Mouse (Mus musculus) hindbrain, embryonic 12.5 days (tissue): ENCODE data around the gene Smap2. TPM values are rescaled to one million over a fixed set of nuclear protein-coding genes. Genes with fewer than 3 reads are reported as not detected.
"Not testable (repeated sequence)": the region's sequence is repeated elsewhere in the genome, so short reads cannot be mapped to it uniquely, and the experiment has no call there.

Experiments
- ATAC-seq: fragments of 200-750 bp; cut with Nextera tagmentation; 2 replicates; pipeline ENCODE4 v1.8.0; 2017; ENCODE audit warnings: moderate TSS enrichment; ENCODE audit not compliant: low FRiP score
- H3K27ac ChIP-seq: fragments of 300-500 bp; sonication (generic); 2 replicates; pipeline ENCODE4 v1.5.1; 2016; ENCODE audit warnings: mild to moderate bottlenecking
- H3K27me3 ChIP-seq: fragments of 300-500 bp; sonication (generic); 2 replicates; pipeline ENCODE4 v1.6.1; 2016; ENCODE audit warnings: mild to moderate bottlenecking
- H3K36me3 ChIP-seq: fragments of 300-500 bp; sonication (generic); 2 replicates; pipeline ENCODE4 v1.6.1; 2016; ENCODE audit warnings: mild to moderate bottlenecking
- H3K4me1 ChIP-seq: fragments of 300-500 bp; sonication (generic); 2 replicates; pipeline ENCODE4 v1.6.1; 2016
- H3K4me2 ChIP-seq: fragments of 300-500 bp; sonication (generic); replicated peaks from 2 replicates; pipeline ENCODE4 v1.6.1; 2016; ENCODE audit warnings: mild to moderate bottlenecking
- H3K4me3 ChIP-seq: fragments of 300-500 bp; sonication (generic); 2 replicates; pipeline ENCODE4 v1.5.1; 2016; ENCODE audit warnings: mild to moderate bottlenecking
- H3K9ac ChIP-seq: fragments of 300-500 bp; sonication (generic); 2 replicates; pipeline ENCODE4 v1.6.1; 2016; ENCODE audit warnings: mild to moderate bottlenecking, moderate library complexity
- H3K9me3 ChIP-seq: fragments of 300-500 bp; sonication (generic); replicated peaks from 2 replicates; pipeline ENCODE4 v1.6.1; 2016; ENCODE audit warnings: mild to moderate bottlenecking
- WGBS: fragments of 180-500 bp; shearing (Covaris S2); methylation state at CpG from one replicate; pipeline ENCODE4 v1.1.7; 2016; 5-methylcytosine and 5-hydroxymethylcytosine counted together
- polyA plus RNA-seq: library from polyadenylated mRNA; unstranded; fragments of >200 nt; fragmentation: Nextera tagmentation; extraction: Ambion mirVana; gene quantifications from 2 replicates; pipeline ENCODE4 v1.2.1, GENCODE M21; 2016

The Smap2 gene
- polyA plus RNA-seq: 36.2 and 41.7 TPM in 2 replicates

GRCm38 (mm10) chr4:121016928-121017657 lies at the start of gene Smap2:
Smap2 (minus strand) TSS chr4:121017247.
- H3K27ac ChIP-seq: peak within 1 kb of the TSS; percentile 85
- H3K4me1 ChIP-seq: peaks cover 11% of the 10 kb centered on the region
- no peaks in the 10 kb centered on the region for H3K36me3 ChIP-seq
- WGBS: 0% methylated on average over 48 of the region's 48 CpGs
- H3K27me3 ChIP-seq: no peaks in the 10 kb centered on the region
- H3K4me3 ChIP-seq: peak within 1 kb of the TSS; percentile 77
- ATAC-seq: peak; percentile 97
- H3K9me3 ChIP-seq: no peaks in the 10 kb centered on the region
- peak within 1 kb of the TSS; percentile 91 for H3K9ac ChIP-seq
- peak within 1 kb of the TSS; percentile 79 for H3K4me2 ChIP-seq

- H3K4me3 ChIP-seq: no peak overlapping the region
- ATAC-seq: no peak
- no peaks in the 10 kb centered on the region for H3K27me3 ChIP-seq
- peaks cover 49% of the 10 kb centered on the region for H3K36me3 ChIP-seq
- no peak overlapping the region for H3K27ac ChIP-seq
- 93% methylated on average over 2 of the region's 2 CpGs for WGBS
- H3K4me1 ChIP-seq: no peaks in the 10 kb centered on the region
- no peak overlapping the region for H3K4me2 ChIP-seq
- H3K9ac ChIP-seq: no peak overlapping the region
- no peaks in the 10 kb centered on the region for H3K9me3 ChIP-seq
Measured at GRCm38 (mm10) chr4:121065336-121065735, 48.3 kb upstream of the Smap2 start.

DNA sequence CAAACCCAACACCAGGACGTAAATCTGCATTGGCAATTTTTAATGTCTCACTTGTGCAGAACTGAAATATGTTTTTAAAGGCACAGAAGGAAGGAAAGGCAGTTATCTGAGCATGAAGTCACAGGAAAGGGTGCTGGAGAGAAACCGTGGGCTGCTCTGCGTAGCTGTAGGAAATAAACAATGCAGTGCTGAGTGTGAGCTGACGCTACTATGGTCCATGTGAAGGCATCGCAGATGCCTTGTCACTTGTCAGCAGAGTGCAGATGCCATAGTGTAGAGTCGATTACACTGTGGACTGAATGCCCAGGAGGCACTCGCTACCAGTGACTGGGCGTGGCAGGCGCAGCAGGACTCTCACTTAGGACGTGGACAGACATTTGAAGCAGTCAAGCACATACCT lies 42.2 kb upstream of the Smap2 start:
- not testable (repeated sequence) for H3K27me3 ChIP-seq, H3K4me3 ChIP-seq, H3K4me1 ChIP-seq, H3K4me2 ChIP-seq, H3K9ac ChIP-seq, H3K9me3 ChIP-seq, ATAC-seq, H3K27ac ChIP-seq
- WGBS: 88% methylated on average over 10 of the region's 10 CpGs
- peaks cover 32% of the 10 kb centered on the region for H3K36me3 ChIP-seq

DNA sequence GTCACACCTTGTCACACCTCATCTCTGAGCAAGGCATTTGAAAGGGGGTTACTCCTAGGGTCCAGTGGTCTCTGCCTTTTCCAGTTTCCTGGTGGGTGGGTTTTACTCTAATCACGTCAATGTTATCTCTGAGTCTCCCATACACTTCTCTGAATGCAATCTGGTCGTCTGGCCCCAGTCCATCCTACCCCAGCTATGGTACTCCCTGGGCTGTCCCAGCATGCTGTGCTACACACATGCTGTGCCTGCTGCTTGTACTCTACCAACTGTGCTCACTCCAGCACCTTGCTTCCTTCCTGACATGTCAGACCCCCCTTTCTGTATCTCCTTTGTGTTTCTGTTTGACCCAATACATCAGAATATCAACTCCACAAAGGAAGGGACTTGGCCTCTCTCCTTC lies 40.0 kb upstream of the Smap2 start:
- H3K4me3 ChIP-seq: no peak overlapping the region
- WGBS: 83% methylated on average over 2 of the region's 2 CpGs
- H3K27me3 ChIP-seq: peaks cover 18% of the 10 kb centered on the region

GRCm38 (mm10) chr4:121056342-121056741 lies 39.3 kb upstream of the Smap2 start:
- Histone ChIP-seq H3K36me3 (peaks cover 27% of the 10 kb centered on the region), H3K9ac (no peak overlapping the region), H3K27me3 (peaks cover 24% of the 10 kb centered on the region), H3K9me3 (no peaks in the 10 kb centered on the region), H3K4me1 (peaks cover 15% of the 10 kb centered on the region), H3K4me3 (no peak overlapping the region), H3K4me2 (no peak overlapping the region), H3K27ac (no peak overlapping the region)
- ATAC-seq: no peak
- WGBS: 52% methylated on average over 3 of the region's 3 CpGs

More for the DNA sequence above, 40.0 kb upstream of the Smap2 start:
- no peak for ATAC-seq
- Histone ChIP-seq H3K4me1 (peaks cover 10% of the 10 kb centered on the region), H3K36me3 (peaks cover 30% of the 10 kb centered on the region), H3K9me3 (no peaks in the 10 kb centered on the region), H3K27ac (no peak overlapping the region), H3K9ac (no peak overlapping the region), H3K4me2 (no peak overlapping the region)

- 11% methylated on average over 35 of the region's 35 CpGs for WGBS
- Histone ChIP-seq H3K36me3 (peaks cover 11% of the 10 kb centered on the region; the same call in 1 of the 2 replicates), H3K9me3 (no peaks in the 10 kb centered on the region), H3K9ac (0 out of 2 replicates have a peak overlapping the region, but pooled peaks have one; percentile 18), H3K4me1 (peaks cover 15% of the 10 kb centered on the region), H3K27me3 (peaks cover 24% of the 10 kb centered on the region), H3K4me2 (peak overlapping the region; percentile 45), H3K27ac (no peak overlapping the region), H3K4me3 (peak overlapping the region; percentile 8)
- peak; percentile 19; the same call in 1 of the 2 replicates for ATAC-seq
Measured at GRCm38 (mm10) chr4:121052454-121053323, 35.6 kb upstream of the Smap2 start.

DNA sequence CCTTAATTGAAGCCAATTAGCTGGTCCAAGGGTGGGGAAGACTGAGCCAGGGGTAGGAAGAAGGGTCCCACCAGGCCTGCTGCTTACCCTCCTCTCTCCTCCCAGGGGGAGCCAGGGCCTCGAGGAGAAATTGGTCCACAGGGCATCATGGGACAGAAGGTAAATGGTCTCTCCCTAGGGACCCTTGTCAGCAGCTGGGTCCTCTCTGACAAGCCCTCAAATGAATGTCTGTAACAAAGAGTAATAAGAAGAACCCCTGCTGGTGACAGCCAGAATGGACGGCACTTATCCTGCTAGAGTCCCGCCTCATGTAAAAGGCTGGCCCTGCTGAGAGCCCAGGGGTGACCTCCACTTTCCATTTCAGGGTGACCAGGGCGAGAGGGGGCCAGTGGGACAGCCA lies 34.8 kb upstream of the Smap2 start:
- WGBS: 17% methylated on average over 4 of the region's 4 CpGs
- Histone ChIP-seq H3K9ac (no peak overlapping the region), H3K36me3 (peaks cover 11% of the 10 kb centered on the region; the same call in 1 of the 2 replicates), H3K27ac (no peak overlapping the region), H3K4me3 (no peak overlapping the region), H3K27me3 (peaks cover 24% of the 10 kb centered on the region), H3K4me1 (peaks cover 15% of the 10 kb centered on the region), H3K4me2 (no peak overlapping the region), H3K9me3 (no peaks in the 10 kb centered on the region)
- ATAC-seq: 0 out of 2 replicates have a peak, but pooled peaks have one; percentile 26

DNA sequence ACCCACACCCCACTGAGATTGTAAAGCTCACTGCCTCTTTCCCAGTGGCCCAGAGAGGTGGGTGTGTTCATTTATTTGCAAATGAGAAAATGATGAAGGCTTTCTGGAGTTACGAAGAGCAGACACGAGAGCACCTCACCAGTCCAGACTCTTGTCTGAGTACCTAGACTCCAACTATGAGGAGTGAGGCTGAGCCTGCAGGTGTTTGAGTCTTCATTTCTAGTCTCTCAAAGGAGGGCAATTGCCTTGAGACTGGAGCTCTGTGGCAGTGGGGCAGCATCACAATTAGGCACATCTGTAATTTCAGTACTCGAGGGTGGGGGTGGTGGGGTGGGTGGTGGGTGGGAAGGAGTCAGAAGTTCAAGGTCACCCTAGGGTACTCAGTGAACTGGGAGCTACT lies 25.9 kb upstream of the Smap2 start:
- Histone ChIP-seq H3K4me3 (no peak overlapping the region), H3K9ac (no peak overlapping the region), H3K27me3 (peaks cover 22% of the 10 kb centered on the region), H3K27ac (no peak overlapping the region), H3K4me2 (no peak overlapping the region), H3K36me3 (no peaks in the 10 kb centered on the region; the same call in 1 of the 2 replicates), H3K4me1 (peaks cover 30% of the 10 kb centered on the region), H3K9me3 (no peaks in the 10 kb centered on the region)
- no peak for ATAC-seq
- 66% methylated on average over 3 of the region's 3 CpGs for WGBS

- Histone ChIP-seq H3K4me2 (peak overlapping the region; percentile 24), H3K9me3 (no peaks in the 10 kb centered on the region), H3K4me3 (no peak overlapping the region), H3K27ac (no peak overlapping the region; the same call in 1 of the 2 replicates), H3K9ac (no peak overlapping the region), H3K36me3 (no peaks in the 10 kb centered on the region; the same call in 1 of the 2 replicates), H3K27me3 (peaks cover 23% of the 10 kb centered on the region), H3K4me1 (peaks cover 30% of the 10 kb centered on the region)
- 57% methylated on average over 5 of the region's 5 CpGs for WGBS
- ATAC-seq: no peak
Measured at GRCm38 (mm10) chr4:121042472-121042871, 25.4 kb upstream of the Smap2 start.

- Histone ChIP-seq H3K9ac (no peak overlapping the region), H3K4me3 (peak overlapping the region; percentile 44)
- ATAC-seq: peak; percentile 59
Measured at GRCm38 (mm10) chr4:121040897-121041671, 24.0 kb upstream of the Smap2 start.

DNA sequence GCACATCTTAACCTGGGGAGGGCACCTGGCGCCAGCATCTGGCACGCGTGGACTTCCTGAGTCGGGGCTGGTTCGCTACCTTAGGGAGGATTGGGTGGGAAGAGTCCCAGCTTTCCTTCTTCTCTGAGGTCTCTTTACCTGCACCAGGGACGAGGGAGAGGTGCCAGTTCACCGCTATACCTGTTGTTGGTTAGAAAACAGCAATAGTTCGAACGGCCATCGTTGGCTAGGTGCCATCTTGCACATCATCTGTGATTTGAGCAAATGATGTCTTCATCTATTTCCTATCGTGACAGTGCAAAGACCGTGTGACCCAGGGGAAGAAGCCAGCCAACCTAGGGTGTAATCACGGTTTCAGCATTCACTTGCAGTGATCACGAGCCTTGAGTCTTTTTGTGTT lies 23.3 kb upstream of the Smap2 start:
- Histone ChIP-seq H3K4me2 (peak overlapping the region; percentile 68), H3K4me1 (peaks cover 30% of the 10 kb centered on the region), H3K9ac (peak overlapping the region; percentile 63), H3K36me3 (no peaks in the 10 kb centered on the region; the same call in 1 of the 2 replicates), H3K4me3 (peak overlapping the region; percentile 44), H3K9me3 (no peaks in the 10 kb centered on the region), H3K27ac (peak overlapping the region; percentile 71), H3K27me3 (peaks cover 23% of the 10 kb centered on the region)
- 62% methylated on average over 14 of the region's 14 CpGs for WGBS
- ATAC-seq: peak; percentile 6

More at GRCm38 (mm10) chr4:121040897-121041671, 24.0 kb upstream of the Smap2 start:
- WGBS: 9% methylated on average over 18 of the region's 18 CpGs
- Histone ChIP-seq H3K9me3 (no peaks in the 10 kb centered on the region), H3K36me3 (no peaks in the 10 kb centered on the region; the same call in 1 of the 2 replicates), H3K4me2 (peak overlapping the region; percentile 68), H3K27me3 (peaks cover 23% of the 10 kb centered on the region), H3K27ac (peak overlapping the region; percentile 71), H3K4me1 (peaks cover 30% of the 10 kb centered on the region)
